Comparison of ENCODE assay signal across 7 mouse cellular contexts in the genomic region with DNA sequence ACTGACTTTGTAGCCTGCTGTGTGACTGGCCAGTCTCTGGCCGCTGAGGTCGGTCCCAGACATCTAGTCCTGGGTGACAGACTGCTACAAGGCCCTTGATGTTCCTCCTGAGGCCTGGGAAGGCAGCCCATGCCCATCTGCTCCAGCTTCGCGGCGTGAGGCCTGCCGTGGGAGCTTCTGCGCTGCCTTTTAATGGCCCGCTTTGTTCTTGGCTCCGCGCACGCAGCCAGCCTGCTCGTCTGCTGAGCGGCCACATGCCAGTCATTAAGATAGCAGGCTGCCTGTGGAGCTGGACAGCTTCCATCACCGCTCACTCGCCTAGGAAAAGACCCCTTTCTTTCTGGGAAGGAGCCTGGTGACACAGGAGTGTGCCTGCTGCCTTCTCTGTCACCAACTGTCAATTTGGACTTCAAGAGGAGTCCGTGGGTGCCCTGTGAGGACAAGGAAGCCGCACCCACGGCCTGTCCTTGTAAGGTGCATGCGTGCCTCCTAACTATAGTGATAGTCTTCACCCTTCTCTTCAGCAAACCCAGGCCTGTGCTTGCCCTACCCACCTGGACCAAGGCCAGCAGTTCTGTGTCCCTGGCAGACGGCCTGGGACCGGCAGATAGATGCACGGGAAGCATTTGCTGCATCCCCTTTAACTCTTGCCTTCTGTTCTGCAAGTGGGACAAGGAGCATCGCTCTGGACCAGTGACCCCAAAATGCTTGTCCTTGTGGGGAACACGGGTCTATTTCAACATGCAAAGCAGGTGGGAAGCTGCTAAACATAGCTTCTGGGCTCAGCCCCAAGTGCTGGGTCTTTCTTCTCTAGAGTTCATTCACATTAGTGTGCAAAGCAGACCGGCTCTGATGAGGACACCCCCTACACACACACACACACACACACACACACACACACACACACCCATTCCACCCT.
A peak's percentile ranks its signal among the peaks of the same experiment; 100 is the strongest.
DNase-seq lines count a peak whose midpoint lies in the region; ATAC-seq lines count a peak whose summit lies in the region.

No protein-coding gene starts in this region.

- H3K9me3 ChIP-seq in forebrain, embryonic 11.5 days (ENCODE audit: control insufficient read depth, low read length): no peaks in the 10 kb centered on the region
- peaks cover 13% of the 10 kb centered on the region for H3K9me3 ChIP-seq in heart, embryonic 14.5 days (ENCODE audit: control insufficient read depth, low read length)
- H3K9me3 ChIP-seq in liver, embryonic 11.5 days (ENCODE audit: control insufficient read depth, low read length): no peaks in the 10 kb centered on the region
- H3K9me3 ChIP-seq in neural tube, embryonic 14.5 days (ENCODE audit: control insufficient read depth, low read length): no peaks in the 10 kb centered on the region

- H3K27ac ChIP-seq in forebrain, embryonic 11.5 days (ENCODE audit: low read depth, low read length): peak overlapping the region; percentile 58; the same call in 1 of the 2 replicates
- peak overlapping the region; percentile 84 to 91 for H3K27ac ChIP-seq in heart, embryonic 14.5 days (replicated peaks in 1 of 2; ENCODE audit: control insufficient read depth in 1 of 2, insufficient read depth in 1 of 2, low read depth in 2 of 2, low read length in 2 of 2)
- H3K27ac ChIP-seq in liver, embryonic 11.5 days (ENCODE audit: low read depth, low read length): no peak overlapping the region
- H3K27ac ChIP-seq in neural tube, embryonic 14.5 days (ENCODE audit: low read depth, low read length): peak overlapping the region; percentile 95

- H3K9ac ChIP-seq in forebrain, embryonic 11.5 days (ENCODE audit: low read length): peak overlapping the region; percentile 49
- H3K9ac ChIP-seq in heart, embryonic 14.5 days (ENCODE audit: low read length): peak overlapping the region; percentile 58
- peak overlapping the region; percentile 35; the same call in 1 of the 2 replicates for H3K9ac ChIP-seq in liver, embryonic 11.5 days (ENCODE audit: low read depth, low read length)
- peak overlapping the region; percentile 47 for H3K9ac ChIP-seq in neural tube, embryonic 14.5 days (replicated peaks; ENCODE audit: low read depth, low read length)

- no peaks in the 10 kb centered on the region for H3K36me3 ChIP-seq in forebrain, embryonic 11.5 days (ENCODE audit: control insufficient read depth, insufficient read depth, low read length)
- no peaks in the 10 kb centered on the region for H3K36me3 ChIP-seq in heart, embryonic 14.5 days (ENCODE audit: control insufficient read depth, insufficient read depth, low read length)
- no peaks in the 10 kb centered on the region for H3K36me3 ChIP-seq in liver, embryonic 11.5 days (ENCODE audit: control insufficient read depth, insufficient read depth, low read length)
- H3K36me3 ChIP-seq in neural tube, embryonic 14.5 days (ENCODE audit: control insufficient read depth, insufficient read depth, low read length): no peaks in the 10 kb centered on the region

- no peak overlapping the region for H3K4me3 ChIP-seq in forebrain, embryonic 11.5 days (ENCODE audit: low read depth, low read length)
- no peak overlapping the region for H3K4me3 ChIP-seq in heart, embryonic 14.5 days (ENCODE audit: control insufficient read depth in 1 of 2, insufficient read depth in 1 of 2, low read depth in 1 of 2, low read length in 2 of 2)
- no peak overlapping the region for H3K4me3 ChIP-seq in liver, embryonic 11.5 days (ENCODE audit: low read depth, low read length)
- no peak overlapping the region for H3K4me3 ChIP-seq in neural tube, embryonic 14.5 days (ENCODE audit: low read depth, low read length)

- peaks cover 2% of the 10 kb centered on the region for H3K4me1 ChIP-seq in forebrain, embryonic 11.5 days (replicated peaks; ENCODE audit: control insufficient read depth, insufficient read depth, low read length)
- H3K4me1 ChIP-seq in heart, embryonic 14.5 days (ENCODE audit: control insufficient read depth in 2 of 2, insufficient read depth in 2 of 2, low read length in 2 of 2): peaks cover 17 to 28% of the 10 kb centered on the region in 2 experiments; a peak in 3 of 4 replicates
- H3K4me1 ChIP-seq in liver, embryonic 11.5 days (replicated peaks; ENCODE audit: control insufficient read depth, insufficient read depth, low read length): no peaks in the 10 kb centered on the region
- H3K4me1 ChIP-seq in neural tube, embryonic 14.5 days (ENCODE audit: control insufficient read depth, insufficient read depth, low read length): peaks cover 17% of the 10 kb centered on the region

- WGBS in forebrain, embryonic 11.5 days: 42% methylated on average over 25 of the region's 25 CpGs
- 3% methylated on average over 25 of the region's 25 CpGs for WGBS in heart, embryonic 14.5 days
- WGBS in liver, embryonic 11.5 days: 54% methylated on average over 25 of the region's 25 CpGs
- 18% methylated on average over 25 of the region's 25 CpGs for WGBS in neural tube, embryonic 14.5 days

- H3K27me3 ChIP-seq in forebrain, embryonic 11.5 days (ENCODE audit: control insufficient read depth, insufficient read depth, low read length): no peaks in the 10 kb centered on the region
- no peaks in the 10 kb centered on the region for H3K27me3 ChIP-seq in heart, embryonic 14.5 days (ENCODE audit: control insufficient read depth, insufficient read depth, low read length)
- H3K27me3 ChIP-seq in liver, embryonic 11.5 days (replicated peaks; ENCODE audit: control insufficient read depth, insufficient read depth, low read length): no peaks in the 10 kb centered on the region
- H3K27me3 ChIP-seq in neural tube, embryonic 14.5 days (ENCODE audit: control insufficient read depth, insufficient read depth, low read length): no peaks in the 10 kb centered on the region

- H3K4me2 ChIP-seq in forebrain, embryonic 11.5 days (ENCODE audit: low read depth, low read length, severe bottlenecking): no peak overlapping the region
- H3K4me2 ChIP-seq in heart, embryonic 14.5 days (ENCODE audit: low read length): peak overlapping the region; percentile 44
- no peak overlapping the region; the same call in 1 of the 2 replicates for H3K4me2 ChIP-seq in liver, embryonic 11.5 days
- H3K4me2 ChIP-seq in neural tube, embryonic 14.5 days (ENCODE audit: low read depth, low read length): peak overlapping the region; percentile 11; the same call in 1 of the 2 replicates

- DNase-seq in cerebellum, adult 18-20 months: peak; percentile 88 to 91
- DNase-seq in forebrain, embryonic 11.5 days (ENCODE audit: low spot score): peak; percentile 82
- peak; percentile 60 to 75 for DNase-seq in kidney, postnatal 25 days
- DNase-seq in liver, embryonic 11.5 days (ENCODE audit: low spot score): peak; percentile 38
- DNase-seq in urinary bladder, postnatal 4 days (ENCODE audit: low spot score in 2 of 2): peak; percentile 69 to 73

- ATAC-seq in forebrain, embryonic 11.5 days (replicated peaks; ENCODE audit: low FRiP score): peak; percentile 60
- ATAC-seq in heart, embryonic 14.5 days (ENCODE audit: insufficient number of reproducible peaks, insufficient read depth, low FRiP score, low read depth): peak; percentile 76
- ATAC-seq in liver, embryonic 11.5 days (replicated peaks; ENCODE audit: low FRiP score): no peak
- ATAC-seq in neural tube, embryonic 14.5 days (ENCODE audit: low read depth): peak; percentile 92

Comparison
In these comparisons a context has a peak if more than half of its experiments do, and no peak if none do; other contexts are left out.
1. DNase-seq: peak in every context shown above with its lines; median percentile 90 in cerebellum, adult 18-20 months; 82 in forebrain, embryonic 11.5 days; 71 in urinary bladder, postnatal 4 days; 68 in kidney, postnatal 25 days; 38 in liver, embryonic 11.5 days.
2. H3K4me2 ChIP-seq: peak in heart, embryonic 14.5 days (single experiment) and neural tube, embryonic 14.5 days (single experiment); none in forebrain, embryonic 11.5 days (single experiment) and liver, embryonic 11.5 days (single experiment).
3. Peak in every context shown above with its lines, with median percentiles within 50 percentile points of each other: H3K9ac ChIP-seq.